Mouse (Mus musculus): ENCODE data around the gene Rnf41. TPM values are rescaled to one million over a fixed set of nuclear protein-coding genes. Genes with fewer than 3 reads are reported as not detected.

Rnf41 gene
- polyA plus RNA-seq, 1 experiment from 2014 or later = 34.9 TPM

DNA sequence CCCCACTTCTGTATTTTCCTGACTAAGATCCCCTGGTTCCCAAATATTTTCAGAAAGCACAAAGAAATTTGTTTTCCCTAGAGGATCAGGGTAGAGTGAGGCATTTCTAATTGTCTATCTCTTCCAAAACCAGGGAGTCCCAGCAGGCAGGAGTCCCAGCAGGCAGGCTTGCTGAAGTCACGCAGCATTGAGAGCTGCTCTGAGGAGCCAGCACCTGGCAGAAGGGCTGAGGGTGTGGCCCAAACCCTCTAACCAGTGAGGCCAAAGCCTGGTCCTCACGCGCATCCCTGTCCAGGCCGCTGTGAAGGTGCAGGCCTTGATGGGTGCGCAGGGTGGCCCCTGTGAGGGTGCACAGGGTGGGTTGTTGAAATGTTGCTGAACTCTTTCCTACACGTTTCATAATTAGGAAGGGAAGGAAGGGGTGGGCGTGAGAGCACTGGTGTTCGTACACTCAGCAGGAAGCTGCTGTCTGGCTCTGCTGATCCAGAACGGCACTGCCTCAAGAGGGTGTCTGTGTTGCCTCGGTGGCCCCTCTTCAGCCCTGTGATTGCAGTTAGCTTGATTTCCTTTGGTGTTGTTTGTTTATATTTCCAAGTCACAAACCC lies 27.3 kb downstream of the Rnf41 start:
- DNase-seq (ENCODE audit: low spot score) (peak; percentile 65), ATAC-seq (replicated peaks; ENCODE audit: low FRiP score, low read depth) (no peak)
- Histone ChIP-seq H3K36me3 (ENCODE audit: insufficient read depth, low read length) (peaks cover 39% of the 10 kb centered on the region), H3K9me3 (replicated peaks; ENCODE audit: low read length) (no peaks in the 10 kb centered on the region), H3K4me1 (replicated peaks; ENCODE audit: insufficient read depth, low read length) (no peaks in the 10 kb centered on the region), H3K27ac (peak overlapping the region; percentile 78), H3K9ac (ENCODE audit: low read depth, low read length) (no peak overlapping the region), H3K4me2 (ENCODE audit: low read length) (no peak overlapping the region), H3K27me3 (ENCODE audit: insufficient read depth, low read length) (no peaks in the 10 kb centered on the region), H3K4me3 (replicated peaks; ENCODE audit: low read depth, low read length) (no peak overlapping the region)
- 29% methylated on average over 10 of the region's 10 CpGs for WGBS
- no peak for TF ChIP-seq CTCF (IDR thresholded peaks at IDR 0.05; ENCODE audit: low read depth)

DNA sequence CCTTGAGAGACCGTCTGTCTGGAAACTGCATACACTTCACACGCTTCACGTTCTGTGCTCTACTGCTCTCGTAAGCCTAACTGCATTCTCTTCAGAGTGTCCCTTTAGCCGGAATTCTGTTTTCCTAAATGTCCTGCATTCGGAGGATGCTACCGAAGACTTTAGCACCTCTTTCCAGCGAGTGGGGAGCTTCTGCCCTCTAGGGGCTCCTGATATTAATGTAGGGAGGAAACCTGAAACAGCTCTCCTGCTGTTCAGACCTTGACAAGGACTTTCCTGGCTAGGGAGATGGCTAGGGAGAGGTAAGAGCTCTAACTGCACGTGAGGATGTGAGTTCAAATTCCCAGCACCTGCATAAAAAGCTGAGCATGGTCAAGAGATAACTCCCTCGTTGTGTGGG lies 28.9 kb downstream of the Rnf41 start:
- H3K9ac ChIP-seq (ENCODE audit: low read depth, low read length) = no peak overlapping the region
- H3K4me1 ChIP-seq (replicated peaks; ENCODE audit: insufficient read depth, low read length) = no peaks in the 10 kb centered on the region
- H3K4me3 ChIP-seq (replicated peaks; ENCODE audit: low read depth, low read length) = no peak overlapping the region
- TF ChIP-seq CTCF (IDR thresholded peaks at IDR 0.05; ENCODE audit: low read depth) = peak; percentile 76
- H3K27ac ChIP-seq = 0 out of 2 replicates have a peak overlapping the region, but pooled peaks have one; percentile 78
- H3K4me2 ChIP-seq (ENCODE audit: low read length) = no peak overlapping the region
- DNase-seq (ENCODE audit: low spot score) (peak; percentile 91), ATAC-seq (replicated peaks; ENCODE audit: low FRiP score, low read depth) (no peak)
- WGBS = 29% methylated on average over 10 of the region's 10 CpGs
- H3K36me3 ChIP-seq (ENCODE audit: insufficient read depth, low read length) = peaks cover 35% of the 10 kb centered on the region
- H3K27me3 ChIP-seq (ENCODE audit: insufficient read depth, low read length) = no peaks in the 10 kb centered on the region
- no peaks in the 10 kb centered on the region for H3K9me3 ChIP-seq (replicated peaks; ENCODE audit: low read length)

DNA sequence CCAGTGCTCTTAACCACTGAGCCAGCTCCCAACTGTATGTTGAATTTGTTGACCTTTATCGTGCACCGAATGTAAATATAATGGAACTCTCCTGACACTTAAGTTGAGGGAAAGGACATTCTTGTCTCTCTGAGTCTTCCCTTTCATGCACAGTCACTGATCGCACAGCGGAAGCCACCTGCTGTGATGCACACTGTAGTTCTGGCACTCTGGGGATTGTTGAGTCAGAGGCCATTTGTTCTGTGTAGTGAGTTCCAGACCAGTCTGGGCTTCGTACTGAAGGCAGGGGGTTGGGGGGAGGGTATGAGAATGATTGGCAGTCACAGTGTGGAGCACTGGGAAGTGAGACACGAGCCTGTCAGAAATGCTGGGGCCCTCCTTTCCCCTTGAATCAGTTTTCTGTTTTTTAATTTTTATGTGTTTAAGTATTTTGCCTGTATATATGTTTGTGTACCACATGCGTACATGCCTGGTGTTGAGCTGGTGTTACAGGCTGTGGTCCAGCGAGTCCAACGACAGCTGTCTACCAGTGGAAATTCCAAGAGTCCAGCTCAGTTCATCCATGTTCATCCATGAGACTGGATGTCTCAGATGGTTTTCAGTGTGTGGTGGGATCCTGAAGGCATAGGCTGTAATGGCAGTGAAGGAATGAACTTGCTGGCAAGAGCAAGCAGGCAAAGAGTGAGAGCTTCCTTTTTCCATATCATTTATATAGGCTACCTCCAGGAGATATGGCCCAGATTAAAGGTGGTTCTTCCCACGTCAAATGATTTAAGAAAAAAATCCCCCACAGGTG lies 30.1 kb downstream of the Rnf41 start:
- no peak for ATAC-seq (replicated peaks; ENCODE audit: low FRiP score, low read depth)
- TF ChIP-seq CTCF (IDR thresholded peaks at IDR 0.05; ENCODE audit: low read depth) = no peak
- WGBS = 86% methylated on average over 10 of the region's 10 CpGs
- H3K36me3 ChIP-seq (ENCODE audit: insufficient read depth, low read length) = peaks cover 26% of the 10 kb centered on the region
- no peak overlapping the region for H3K27ac ChIP-seq
- no peak overlapping the region for H3K4me2 ChIP-seq (ENCODE audit: low read length)
- no peak overlapping the region for H3K4me3 ChIP-seq (replicated peaks; ENCODE audit: low read depth, low read length)
- no peaks in the 10 kb centered on the region for H3K27me3 ChIP-seq (ENCODE audit: insufficient read depth, low read length)
- no peak for DNase-seq (ENCODE audit: low spot score)
- H3K9me3 ChIP-seq (replicated peaks; ENCODE audit: low read length) = no peaks in the 10 kb centered on the region
- no peaks in the 10 kb centered on the region for H3K4me1 ChIP-seq (replicated peaks; ENCODE audit: insufficient read depth, low read length)
- H3K9ac ChIP-seq (ENCODE audit: low read depth, low read length) = no peak overlapping the region

DNA sequence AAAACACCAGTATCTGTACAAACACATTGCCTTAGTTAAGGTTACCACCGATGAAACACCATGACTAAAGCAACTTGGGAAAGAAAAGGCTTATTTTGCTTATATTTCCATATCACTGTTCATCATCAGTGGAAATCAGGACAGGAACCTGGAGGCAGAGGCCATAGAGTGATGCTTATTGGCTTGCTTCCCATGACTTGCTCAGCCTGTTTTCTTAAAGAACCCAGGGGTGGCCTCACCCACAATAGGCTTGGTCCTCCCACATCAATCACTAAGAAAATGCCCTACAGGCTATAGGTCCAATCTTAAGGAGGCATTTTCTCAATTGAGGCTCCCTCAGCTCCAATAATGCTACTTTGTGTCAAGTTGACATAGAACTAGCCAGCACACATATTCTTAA lies 31.3 kb downstream of the Rnf41 start:
- Histone ChIP-seq H3K9me3 (replicated peaks; ENCODE audit: low read length) (no peaks in the 10 kb centered on the region), H3K36me3 (ENCODE audit: insufficient read depth, low read length) (peaks cover 18% of the 10 kb centered on the region), H3K9ac (ENCODE audit: low read depth, low read length) (no peak overlapping the region), H3K27ac (no peak overlapping the region), H3K4me1 (replicated peaks; ENCODE audit: insufficient read depth, low read length) (no peaks in the 10 kb centered on the region), H3K27me3 (ENCODE audit: insufficient read depth, low read length) (no peaks in the 10 kb centered on the region), H3K4me3 (replicated peaks; ENCODE audit: low read depth, low read length) (no peak overlapping the region), H3K4me2 (ENCODE audit: low read length) (no peak overlapping the region)
- 96% methylated on average over 1 of the region's 1 CpGs for WGBS
- DNase-seq (ENCODE audit: low spot score) = no peak
- no peak for TF ChIP-seq CTCF (IDR thresholded peaks at IDR 0.05; ENCODE audit: low read depth)
- no peak for ATAC-seq (replicated peaks; ENCODE audit: low FRiP score, low read depth)

GRCm38 (mm10) chr10:128444354-128444753 lies 32.9 kb downstream of the Rnf41 start:
- Histone ChIP-seq H3K36me3 (ENCODE audit: insufficient read depth, low read length) (0 out of 2 replicates have a peak, but pooled peaks cover 6% of the 10 kb centered on the region), H3K4me3 (replicated peaks; ENCODE audit: low read depth, low read length) (no peak overlapping the region), H3K27me3 (ENCODE audit: insufficient read depth, low read length) (no peaks in the 10 kb centered on the region), H3K9me3 (replicated peaks; ENCODE audit: low read length) (no peaks in the 10 kb centered on the region), H3K9ac (ENCODE audit: low read depth, low read length) (no peak overlapping the region), H3K4me2 (ENCODE audit: low read length) (no peak overlapping the region), H3K27ac (no peak overlapping the region), H3K4me1 (replicated peaks; ENCODE audit: insufficient read depth, low read length) (no peaks in the 10 kb centered on the region)
- TF ChIP-seq CTCF (IDR thresholded peaks at IDR 0.05; ENCODE audit: low read depth) = no peak
- DNase-seq (ENCODE audit: low spot score) (peak; percentile 64), ATAC-seq (replicated peaks; ENCODE audit: low FRiP score, low read depth) (no peak)
- WGBS = 33% methylated on average over 6 of the region's 6 CpGs

DNA sequence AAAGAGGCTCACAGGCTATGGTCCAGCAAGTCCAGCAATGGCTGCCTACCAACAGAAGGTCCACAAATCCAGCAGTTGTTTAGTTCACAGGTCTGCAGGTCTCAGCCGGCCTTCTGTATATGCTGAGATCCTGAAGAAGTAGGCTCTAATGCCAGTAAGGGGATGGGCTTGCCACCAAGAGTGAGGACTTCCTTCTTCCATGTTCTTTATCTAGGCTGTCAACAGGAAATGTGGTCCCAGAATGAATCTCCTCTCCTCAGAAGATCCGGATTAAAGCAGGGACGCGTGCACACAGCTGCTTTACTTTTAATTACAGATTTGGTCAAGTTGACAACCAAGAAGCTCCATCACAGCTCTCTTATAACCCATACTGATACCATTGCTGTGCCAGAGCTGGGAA lies 34.0 kb downstream of the Rnf41 start:
- Histone ChIP-seq H3K27me3 (ENCODE audit: insufficient read depth, low read length) (no peaks in the 10 kb centered on the region), H3K36me3 (ENCODE audit: insufficient read depth, low read length) (0 out of 2 replicates have a peak, but pooled peaks cover 6% of the 10 kb centered on the region), H3K9me3 (replicated peaks; ENCODE audit: low read length) (no peaks in the 10 kb centered on the region), H3K4me1 (replicated peaks; ENCODE audit: insufficient read depth, low read length) (no peaks in the 10 kb centered on the region), H3K4me3 (replicated peaks; ENCODE audit: low read depth, low read length) (no peak overlapping the region), H3K27ac (no peak overlapping the region), H3K9ac (ENCODE audit: low read depth, low read length) (no peak overlapping the region), H3K4me2 (ENCODE audit: low read length) (no peak overlapping the region)
- DNase-seq (ENCODE audit: low spot score) = peak; percentile 23
- ATAC-seq (replicated peaks; ENCODE audit: low FRiP score, low read depth) = no peak
- WGBS = 69% methylated on average over 4 of the region's 4 CpGs
- no peak for TF ChIP-seq CTCF (IDR thresholded peaks at IDR 0.05; ENCODE audit: low read depth)
